Mouse (Mus musculus) spleen, adult 12 weeks (tissue): ENCODE data around the gene Armt1.
A peak's percentile ranks its signal among the peaks of the same experiment; 100 is the strongest.
"Not testable (repeated sequence)": the region's sequence is repeated elsewhere in the genome, so short reads cannot be mapped to it uniquely, and the experiment has no call there.

Source experiments
- DNase-seq: peaks from one replicate; pipeline ENCODE4 v3.0.0; 2022; ENCODE audit warnings: low spot score

Armt1 gene

DNA sequence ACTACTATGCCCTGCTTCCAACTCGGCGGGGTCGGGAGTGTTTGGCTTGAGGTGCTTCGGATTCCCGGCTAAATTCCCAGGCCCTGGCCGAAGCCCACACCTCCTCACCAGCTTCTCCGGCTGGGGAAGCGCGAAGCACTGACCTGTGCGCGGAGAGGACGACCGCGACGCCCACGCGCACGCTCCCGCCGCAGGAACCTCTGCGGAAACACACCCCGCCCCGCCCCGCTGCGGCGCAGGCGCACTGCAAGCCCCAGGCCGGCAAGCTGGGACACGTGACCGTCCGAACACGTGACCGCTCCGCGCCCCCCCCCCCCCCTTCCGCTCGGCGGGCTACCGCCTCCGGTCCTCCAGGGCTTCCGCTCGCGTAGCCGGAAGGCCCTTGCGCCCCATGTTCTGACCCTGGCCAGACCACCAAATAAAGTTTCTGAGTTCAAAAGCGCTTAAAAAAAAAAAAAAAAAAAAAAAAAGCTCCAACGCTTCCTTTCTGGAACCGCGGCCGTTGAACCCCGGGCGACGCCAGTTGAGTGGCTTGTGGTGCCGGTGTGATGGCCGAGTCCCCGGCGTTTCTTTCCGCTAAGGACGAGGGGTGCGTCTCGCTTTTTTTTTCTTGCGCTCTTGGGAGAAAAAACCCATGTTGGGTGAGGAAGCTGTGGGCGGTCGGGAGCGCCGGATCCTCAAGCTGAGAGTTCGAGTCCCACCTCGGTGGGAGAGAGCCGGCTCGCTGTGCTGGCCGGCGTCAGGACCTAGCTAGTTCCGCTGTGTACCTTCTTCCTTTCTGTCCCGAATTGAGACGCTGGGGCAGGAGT lies at the start of gene Armt1, which contains the start of gene Rmnd1:
Armt1 (plus strand) TSS at position 345 of the 809 bp plus-strand sequence.
Rmnd1 (minus strand) TSS at position 266 of the 809 bp plus-strand sequence.
- peak; percentile 87 for DNase-seq

DNA sequence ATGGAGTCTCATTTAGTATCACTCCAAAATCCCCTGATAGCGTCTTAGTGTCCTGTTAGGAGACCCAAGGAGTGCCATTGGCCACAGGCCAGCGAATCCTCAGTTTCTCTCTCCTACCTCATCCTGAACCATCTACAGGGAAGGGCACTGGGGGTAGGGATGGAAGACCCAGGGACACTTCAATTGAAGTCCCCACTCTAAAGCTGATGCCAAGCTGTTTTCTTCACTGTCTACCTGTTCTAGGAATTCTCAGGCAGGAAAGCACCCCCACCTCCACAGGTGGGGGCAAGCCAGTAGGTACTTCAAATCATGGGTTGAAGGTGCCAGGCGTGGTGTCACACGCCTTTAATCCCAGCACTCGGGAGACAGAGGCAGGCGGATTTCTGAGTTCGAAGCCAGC lies 48.0 kb upstream of the Armt1 start:
- no peak for DNase-seq

DNA sequence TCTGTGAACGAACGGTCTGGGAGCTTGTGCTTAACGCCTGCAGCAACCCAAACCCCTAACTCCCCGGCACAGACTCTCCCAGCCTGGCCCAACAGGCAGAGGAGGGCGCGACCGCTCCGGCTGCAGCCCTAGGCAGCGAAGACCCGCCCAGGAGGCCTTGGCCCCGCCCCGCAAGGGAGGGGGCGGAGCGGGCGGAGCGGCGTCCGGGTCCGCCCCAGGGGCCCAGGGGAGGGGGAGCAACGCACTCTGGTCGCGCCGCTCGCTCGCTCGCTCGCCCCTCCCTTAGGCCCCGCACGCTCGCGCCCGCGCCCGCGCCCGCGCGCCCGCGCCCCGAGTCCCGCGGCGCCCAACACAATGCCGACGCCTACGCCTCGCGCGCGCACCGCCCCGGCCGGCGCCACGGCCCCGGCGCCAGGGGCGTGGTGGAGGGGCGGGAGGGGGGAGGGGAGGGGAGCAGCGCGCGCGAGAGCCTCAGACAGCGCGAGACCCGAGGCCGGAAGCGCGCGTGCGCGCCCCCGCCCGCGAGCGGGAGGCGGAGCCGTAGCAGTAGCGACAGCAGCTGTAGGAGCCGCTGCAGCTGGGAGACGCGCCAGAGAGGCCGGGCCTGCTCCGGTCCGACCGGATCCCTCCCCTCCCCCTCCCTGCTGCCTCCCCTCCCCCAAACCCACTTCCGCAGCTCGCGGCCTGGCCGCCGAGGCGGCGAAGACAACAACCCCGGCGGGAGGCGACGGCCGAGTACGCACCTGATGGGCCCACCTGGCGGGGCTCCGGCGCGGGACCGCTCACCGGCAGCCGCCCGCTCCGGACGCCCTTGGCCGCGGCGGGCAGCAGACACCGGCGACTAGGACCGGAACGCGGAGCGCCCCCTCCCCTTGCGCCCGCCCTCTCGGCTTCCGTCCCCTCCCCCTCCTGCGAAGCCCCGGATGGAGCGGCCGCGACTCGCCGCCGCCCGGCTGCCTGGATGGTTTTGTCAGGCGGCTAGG lies 45.4 kb upstream of the Armt1 start:
- DNase-seq: peak; percentile 93

DNA sequence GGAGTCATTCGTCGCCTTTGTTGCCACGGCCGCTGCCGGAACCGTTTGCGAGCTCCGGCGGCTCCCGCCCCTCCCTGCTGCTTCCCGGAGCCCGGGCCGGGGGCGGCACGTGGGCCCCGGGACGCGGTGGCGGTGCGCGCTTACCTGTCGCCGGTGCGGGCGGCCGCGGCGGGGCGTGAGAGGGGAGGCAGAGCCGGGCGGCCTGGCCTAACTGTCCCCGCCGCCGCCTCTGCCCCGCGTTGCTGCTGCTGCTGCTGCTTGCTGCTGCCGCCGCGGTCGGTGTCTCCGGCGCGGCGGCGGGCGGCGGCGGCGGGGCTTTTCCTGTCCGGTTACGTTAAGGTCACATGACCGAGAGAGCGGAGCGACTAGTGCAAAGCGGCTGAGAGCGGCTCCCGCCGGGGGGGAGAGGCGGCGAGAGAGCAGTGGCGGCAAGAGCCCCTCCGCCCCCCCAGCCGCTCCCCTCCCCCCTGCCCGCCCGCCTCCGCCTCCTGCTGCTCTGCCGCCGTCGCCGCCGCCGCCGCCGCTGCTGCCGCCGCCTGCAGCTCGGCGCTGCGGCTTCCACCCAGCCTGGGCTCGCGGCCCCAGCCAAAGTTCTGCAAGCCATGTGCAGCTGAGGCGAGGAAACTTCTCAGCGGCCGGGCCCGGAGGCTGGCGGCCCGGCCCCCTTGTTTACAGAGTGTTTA lies 44.4 kb upstream of the Armt1 start, which contains the start of gene Zbtb2:
Zbtb2 (minus strand) TSS at position 408 of the 683 bp plus-strand sequence.
- DNase-seq: peak; percentile 52

DNA sequence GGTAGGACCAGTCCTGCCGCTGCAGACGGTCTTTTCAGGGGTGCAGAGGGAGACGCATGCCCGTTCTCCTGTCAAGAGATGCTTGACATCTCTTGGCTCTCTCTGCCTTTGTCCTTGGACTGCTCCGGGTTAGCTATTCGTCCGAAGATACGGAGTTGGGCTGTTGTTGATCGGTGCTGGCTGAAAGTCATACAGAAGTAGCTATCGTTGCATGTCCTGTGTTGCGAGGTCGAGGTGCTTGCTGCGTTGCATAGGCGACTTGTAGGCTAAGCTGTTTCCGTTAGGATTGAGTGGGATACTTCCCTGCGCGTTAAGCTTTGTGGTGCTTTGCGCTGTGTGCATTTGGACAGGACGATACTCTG lies 43.9 kb upstream of the Armt1 start:
- peak; percentile 26 for DNase-seq

DNA sequence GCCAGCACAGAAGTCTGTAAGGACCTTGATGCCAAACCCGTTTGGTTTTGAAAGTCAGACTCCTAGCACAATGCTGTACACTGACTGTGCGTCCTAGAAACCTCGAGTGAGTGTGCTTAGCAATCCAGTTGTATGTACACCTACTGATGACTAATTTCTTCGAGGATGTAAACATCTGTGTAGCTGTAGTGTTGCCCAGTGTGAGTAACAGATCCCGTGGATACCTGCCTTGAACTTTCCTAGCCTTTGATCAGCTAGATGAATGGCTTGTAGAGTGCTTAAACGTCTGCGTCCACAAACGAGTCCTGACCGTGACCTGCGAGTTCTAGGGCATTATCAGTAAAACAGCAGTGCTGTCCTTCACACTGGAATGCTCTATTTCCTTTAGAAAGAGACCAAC lies 43.2 kb upstream of the Armt1 start:
- no peak for DNase-seq

DNA sequence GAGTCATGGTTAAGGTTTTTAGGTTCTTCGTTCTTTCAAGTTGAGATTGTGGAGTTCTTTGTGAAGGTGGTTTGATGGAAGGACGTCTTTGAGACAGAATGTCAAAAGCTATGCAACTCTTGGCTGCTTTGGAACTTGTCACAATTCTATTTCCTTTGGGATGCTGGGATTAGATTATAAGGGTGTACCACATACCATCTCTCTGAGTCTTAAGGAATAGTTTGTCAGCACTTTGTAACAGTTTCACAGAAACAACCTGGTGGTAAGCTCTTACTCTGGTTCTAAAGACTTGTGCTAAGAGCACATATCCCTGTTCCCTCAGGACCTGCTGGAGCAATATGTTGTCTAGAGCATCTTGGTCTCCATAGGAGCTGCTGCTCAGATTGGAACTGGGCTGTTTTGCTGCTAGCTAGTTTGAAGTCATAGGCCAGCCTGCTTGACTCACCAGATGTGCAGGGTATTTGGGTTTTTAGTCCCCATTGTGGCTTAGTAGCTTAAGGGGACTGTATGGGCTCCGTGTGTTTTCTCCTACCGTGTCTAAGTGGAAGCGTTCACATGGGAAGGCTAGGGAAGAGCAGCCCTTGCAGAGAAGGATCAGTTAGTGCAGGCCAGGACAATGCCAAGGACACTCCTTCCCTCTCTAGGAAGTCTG lies 42.7 kb upstream of the Armt1 start:
- DNase-seq: no peak

DNA sequence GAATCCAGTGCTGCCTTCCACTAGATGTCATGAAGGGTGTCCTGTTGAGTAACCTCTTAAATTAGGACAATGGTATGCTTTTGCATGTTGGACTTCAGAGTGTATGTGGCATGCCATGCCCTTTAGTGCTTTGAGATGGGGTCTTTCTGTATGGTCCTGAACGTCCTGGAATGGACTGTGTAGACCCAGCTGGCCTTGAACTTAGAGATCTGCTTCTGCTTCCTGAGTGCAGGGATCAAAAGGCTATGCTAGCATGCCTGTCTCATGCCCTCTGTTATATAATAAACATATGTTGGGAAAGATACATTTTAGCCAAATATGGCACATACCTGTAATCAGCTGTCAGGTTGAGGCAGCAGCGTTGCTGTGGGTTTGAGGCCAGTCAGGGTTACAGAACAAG lies 41.7 kb upstream of the Armt1 start:
- no peak for DNase-seq

DNA sequence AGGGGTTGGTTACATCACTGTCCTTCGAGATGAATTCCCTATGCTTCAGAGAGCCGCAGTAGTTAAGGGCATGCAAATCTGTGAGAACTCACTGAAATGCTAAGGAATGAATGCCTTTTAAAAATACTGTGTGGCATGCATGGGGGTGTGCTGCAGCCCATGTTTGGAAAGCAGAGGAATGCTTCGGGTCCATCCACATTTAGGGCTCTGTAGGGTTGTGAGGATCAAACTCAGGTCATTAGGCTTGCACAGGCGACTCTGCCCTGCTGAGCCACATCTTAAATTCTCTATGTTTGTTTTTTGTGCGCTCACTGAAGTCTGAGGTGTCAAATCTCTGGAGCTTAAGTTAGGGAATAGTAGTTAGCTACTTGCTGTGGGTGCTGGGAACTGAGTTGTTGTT lies 41.2 kb upstream of the Armt1 start:
- no peak for DNase-seq

DNA sequence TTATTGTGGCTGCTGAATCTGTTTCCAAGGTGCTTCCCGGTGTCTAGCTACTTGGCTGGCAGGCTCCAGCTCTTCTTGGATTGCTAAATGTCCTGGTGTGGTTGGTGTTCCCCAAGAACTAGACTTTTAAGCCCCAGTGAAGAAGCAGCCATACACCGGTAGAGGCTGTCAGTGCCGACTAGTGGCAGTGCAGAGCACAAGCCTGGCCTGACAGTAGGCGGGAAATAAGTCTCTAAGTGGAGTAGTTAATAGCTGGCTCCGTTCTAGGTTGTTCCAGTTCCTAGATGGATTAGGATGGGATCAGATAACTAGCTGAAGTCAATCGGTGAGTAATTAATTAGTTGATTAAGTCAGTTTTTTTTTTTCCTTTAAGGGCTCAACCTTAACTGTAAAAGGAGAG lies 40.4 kb upstream of the Armt1 start:
- DNase-seq: no peak

DNA sequence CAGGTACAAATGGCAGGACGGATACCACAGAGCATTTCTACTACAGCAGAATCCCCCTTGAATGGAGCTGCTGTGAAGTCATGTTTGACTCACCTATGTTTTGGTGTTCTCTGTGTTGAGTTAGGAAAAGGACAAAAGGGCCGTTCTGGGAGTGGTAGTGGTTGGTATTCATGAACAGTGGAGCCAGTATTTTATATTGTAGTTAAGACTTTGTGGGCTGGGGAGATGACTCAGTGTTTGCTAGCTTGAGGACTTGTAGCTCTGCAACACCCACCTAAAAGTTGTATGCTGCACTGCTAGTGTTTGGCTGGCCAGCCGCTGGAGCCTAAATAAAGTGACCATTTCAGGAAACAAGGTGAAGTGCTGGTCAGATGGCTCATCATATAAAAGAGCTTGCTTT lies 36.9 kb upstream of the Armt1 start:
- no peak for DNase-seq

DNA sequence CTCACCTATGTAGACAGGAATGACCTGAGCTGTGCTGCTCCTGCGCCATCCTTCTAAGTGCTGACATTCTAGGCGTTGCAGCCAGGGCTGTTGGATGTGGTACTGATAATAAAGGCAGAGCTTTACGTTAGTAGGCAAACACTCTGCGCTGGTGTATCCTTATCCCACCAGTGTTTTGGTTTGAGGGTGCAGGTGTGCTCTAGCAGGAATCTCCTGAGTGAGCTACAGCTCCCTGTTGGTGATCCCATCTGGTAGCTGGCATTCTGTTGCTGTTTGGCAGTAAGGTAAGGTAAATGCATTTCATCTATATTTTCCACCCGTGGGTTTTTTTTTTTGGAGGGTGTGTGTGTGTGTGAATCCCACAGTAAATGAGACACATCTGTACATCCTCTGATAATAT lies 34.2 kb upstream of the Armt1 start:
- DNase-seq: no peak

DNA sequence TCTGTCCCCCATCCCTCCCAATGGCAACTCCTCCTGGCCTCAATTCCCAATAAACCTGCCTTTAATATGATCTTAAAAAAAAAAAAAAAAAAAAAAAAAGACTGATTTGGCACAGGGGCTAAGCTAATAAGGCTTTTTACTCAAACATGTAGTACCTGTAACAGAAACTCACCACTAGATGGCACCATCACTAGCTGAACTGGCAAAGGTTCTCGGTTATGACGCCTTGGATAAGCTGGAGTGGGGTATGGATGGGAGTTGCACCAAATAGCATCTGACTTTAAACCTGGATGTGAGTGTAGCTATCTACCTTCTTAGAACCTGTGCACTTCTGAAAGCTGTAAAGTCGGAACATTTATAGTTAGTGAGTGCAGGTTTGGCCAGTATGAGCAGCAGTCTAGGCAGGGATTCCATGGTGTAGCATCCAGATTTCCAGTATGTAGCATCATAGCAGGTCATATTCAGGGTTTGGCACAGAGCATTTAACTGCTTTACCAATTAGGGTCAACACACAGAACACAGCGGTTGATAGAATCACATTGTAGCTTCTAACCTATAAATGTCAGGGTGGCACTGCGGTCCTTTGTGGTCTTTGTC lies 27.3 kb upstream of the Armt1 start:
- DNase-seq: no peak

DNA sequence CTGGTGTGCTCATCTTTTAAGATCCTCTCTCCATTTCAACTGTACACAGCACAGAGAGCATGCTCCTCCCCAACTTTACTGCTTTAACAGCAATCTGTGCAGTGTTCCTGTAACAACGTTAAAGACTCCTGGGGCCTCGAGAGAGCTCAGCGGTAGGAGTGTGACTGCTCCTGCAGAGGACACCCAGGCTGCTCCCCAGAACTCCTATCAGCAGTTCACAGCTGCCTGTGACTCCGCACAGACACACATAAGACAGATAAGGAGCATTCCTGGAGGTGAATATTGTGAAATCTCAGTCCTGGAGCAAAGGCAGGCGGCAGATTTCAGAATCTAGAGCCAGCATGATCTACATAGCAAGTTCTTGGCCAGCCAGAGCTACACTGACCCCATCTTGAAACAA lies 26.8 kb upstream of the Armt1 start:
- no peak for DNase-seq

DNA sequence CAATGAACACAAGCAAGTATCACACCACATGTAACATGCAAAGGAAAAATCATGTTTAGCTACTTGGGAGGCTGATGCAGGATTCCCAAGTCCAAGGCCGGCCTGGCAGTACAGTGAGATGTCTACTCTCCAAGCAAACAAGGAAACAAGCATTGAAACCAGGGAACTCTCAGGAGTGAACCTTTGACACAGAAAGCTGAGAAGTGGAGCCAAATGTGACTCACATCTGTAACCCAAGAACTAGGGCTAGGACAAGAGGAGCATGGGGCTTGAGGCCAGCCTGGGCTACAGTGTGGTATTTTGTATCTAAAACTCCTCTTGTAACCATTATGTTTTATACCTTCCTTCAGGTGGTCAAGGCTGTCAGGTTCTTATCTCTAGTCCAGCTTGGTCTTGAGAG lies 25.1 kb upstream of the Armt1 start:
- DNase-seq: no peak

DNA sequence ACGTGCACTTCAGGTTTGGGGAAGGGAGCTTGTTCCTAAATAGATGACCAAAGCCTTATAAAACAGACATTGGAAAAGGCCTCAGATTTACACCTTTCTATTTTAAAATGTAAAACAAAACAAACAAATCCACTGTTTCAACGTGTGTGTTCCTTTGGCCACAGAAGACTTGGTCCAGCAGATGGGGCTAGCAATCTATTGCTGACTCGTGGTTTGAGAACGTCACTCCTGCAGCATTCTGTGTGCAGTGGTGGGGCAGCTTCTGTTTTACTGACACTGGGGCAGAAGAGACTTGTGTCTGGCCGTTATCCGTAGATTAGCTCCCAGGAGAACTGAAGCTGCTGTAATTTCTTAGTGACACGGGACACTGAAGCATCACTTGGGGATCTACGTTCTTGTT lies 7.0 kb upstream of the Armt1 start:
- DNase-seq: no peak

DNA sequence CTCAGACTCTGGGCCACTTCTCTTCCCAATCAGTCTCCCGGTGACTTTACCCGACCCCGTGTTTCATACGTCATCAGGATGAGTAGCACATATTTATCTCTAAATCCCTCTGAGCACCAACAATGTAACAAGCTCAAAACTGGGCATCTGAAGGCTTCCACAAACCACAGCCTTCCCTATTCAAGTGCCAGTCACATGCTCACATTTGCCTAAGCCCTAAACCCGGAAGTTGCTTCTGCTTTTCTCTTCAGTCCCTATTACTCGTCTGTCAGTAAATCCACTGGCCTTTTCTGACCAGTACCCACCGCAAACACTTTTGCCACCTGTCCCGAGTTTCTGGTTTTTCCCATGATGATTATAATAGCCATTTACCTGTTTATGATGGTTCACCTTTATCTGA lies 1.9 kb upstream of the Armt1 start:
- DNase-seq: no peak

DNA sequence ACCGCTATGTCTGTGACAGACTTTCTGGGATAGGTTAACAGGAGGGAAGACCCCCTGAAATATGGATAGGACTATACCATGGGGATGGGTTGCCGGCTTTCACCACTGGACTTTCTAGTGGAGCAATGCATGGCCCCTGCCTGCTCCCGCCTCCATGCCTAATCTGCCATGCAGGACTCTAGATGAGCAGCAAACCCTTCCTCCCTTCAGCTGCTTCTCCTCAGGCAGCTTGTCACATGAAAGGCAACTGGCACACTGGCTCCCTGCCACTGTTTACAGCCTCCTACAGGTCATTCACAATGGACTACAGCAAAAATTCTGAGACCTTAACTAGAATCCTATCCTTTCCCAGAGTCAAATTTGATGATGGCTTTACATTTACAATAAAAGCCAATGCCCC lies 1.4 kb upstream of the Armt1 start:
- DNase-seq: no peak

DNA sequence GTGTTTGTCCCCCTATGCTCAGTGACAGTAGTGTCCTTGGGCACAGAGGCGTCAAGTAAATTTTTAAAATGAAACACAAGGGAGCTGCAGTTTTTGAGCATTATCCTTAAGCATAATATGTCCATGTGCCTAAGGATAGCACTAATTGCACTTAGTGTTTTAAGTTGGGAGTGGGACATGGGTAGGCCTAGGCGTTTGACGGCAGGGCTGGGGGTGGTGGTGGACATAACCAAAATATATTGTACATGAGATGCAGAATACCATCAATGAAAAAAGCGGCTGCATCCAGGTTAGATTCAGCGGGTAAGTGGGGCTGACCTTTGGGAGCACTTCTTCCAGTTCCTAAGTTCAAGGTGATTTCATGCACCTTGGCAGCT lies 533 bp upstream of the Armt1 start:
- DNase-seq: no peak

DNA sequence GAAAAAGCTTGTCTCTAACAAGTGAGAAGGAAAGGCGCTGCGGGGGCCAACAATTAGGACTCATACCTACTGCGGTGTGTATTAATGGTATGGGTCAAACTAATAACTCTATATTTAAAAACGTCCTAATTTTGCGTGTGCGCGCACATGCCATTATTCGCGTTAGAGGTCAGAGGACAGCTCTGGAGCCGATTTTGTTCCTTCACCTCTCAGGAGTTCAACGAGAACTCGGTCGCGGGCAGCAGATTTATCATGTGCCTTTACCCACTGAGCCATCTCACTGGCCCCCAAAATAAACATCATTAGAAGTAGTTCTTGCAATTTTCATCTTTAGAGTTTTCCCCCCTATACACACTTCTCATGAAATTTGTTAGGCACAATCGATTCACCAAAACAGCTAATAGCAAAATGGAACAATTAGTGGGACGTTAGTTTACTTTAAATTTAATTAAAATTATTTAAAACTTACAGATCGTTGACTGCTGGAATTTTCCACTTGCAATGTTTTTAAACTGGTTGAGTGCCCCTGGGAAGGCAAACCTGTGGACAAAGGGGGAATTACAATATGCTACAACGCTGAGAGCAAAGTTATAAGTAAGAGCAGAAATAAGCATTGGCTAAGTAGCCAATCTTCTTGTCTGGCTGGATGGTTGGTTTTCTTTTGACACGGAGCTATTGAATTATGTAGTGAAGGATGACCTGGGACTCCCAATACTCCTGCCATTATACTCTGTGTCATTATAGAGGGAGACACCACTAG lies 909 bp downstream of the Armt1 start:
- DNase-seq: no peak

DNA sequence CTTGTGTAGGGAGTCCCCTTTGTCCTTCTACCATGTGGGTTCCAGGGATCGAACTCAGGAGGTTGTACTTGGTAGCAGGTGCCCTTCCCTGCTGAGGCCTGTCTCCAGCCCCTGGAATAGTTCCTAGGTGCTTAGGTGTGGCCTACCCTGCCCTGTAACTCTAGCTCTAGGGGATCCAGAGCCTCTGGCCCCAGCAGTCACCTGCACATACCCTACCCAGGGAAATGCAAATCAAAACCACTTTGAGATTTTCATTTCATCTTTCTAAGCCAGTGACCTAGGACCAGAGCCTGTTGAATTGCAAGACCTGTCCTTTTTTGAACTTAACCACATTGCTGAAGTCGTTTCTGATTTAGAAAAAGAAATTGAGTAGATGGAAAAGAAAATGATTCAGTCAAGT lies 1.6 kb downstream of the Armt1 start:
- not testable (repeated sequence) for DNase-seq
